Mouse (Mus musculus) heart, adult 2 months (tissue): ENCODE data around the gene Ccr2.
"Not testable (repeated sequence)": the region's sequence is repeated elsewhere in the genome, so short reads cannot be mapped to it uniquely, and the experiment has no call there.

Experiments used
- CTCF ChIP-seq: fragments of 200-600 bp; IDR thresholded peaks from 2 replicates; pipeline ENCODE4 v1.8.1; 2022; ENCODE audit warnings: antibody characterized with exemption, mild to moderate bottlenecking, moderate library complexity
- EP300 ChIP-seq: fragments of 200-500 bp; IDR thresholded peaks from 2 replicates; pipeline ENCODE4 v1.6.1; 2011; ENCODE audit warnings: low read depth, low read length, control low read depth; ENCODE audit not compliant: insufficient read depth
- POLR2A ChIP-seq: fragments of 200-500 bp; IDR thresholded peaks from 2 replicates; pipeline ENCODE4 v1.6.1; 2011; ENCODE audit warnings: mild to moderate bottlenecking, low read depth, low read length, control low read depth; ENCODE audit not compliant: insufficient read depth

- TF ChIP-seq EP300, POLR2A, CTCF: not testable (repeated sequence)
These were observed 31.1 kb downstream of the Ccr2 start for GRCm38 (mm10) chr9:124132899-124133298.
